Mouse (Mus musculus) CH12.LX (cell line): ENCODE results near the gene Usp51. TPM values are rescaled to one million over a fixed set of nuclear protein-coding genes. Genes with fewer than 3 reads are reported as not detected.
"Not testable (repeated sequence)": the region's sequence is repeated elsewhere in the genome, so short reads cannot be mapped to it uniquely, and the experiment has no call there.

Experiments
- DNase-seq: peaks from one replicate; pipeline ENCODE4 v3.0.0-alpha.2; 2013; ENCODE audit errors: extremely low read depth
- H3K27ac ChIP-seq: 2 replicates; pipeline ENCODE4 v1.5.1; 2012; ENCODE audit warnings: low read depth, mild to moderate bottlenecking, control low read depth, moderate library complexity; ENCODE audit not compliant: insufficient read depth
- H3K27me3 ChIP-seq: replicated peaks from 2 replicates; pipeline ENCODE3; 2012; ENCODE audit warnings: inconsistent platforms
- H3K36me3 ChIP-seq, 2 experiments: replicated peaks in 1 of 2; 2 replicates each; pipeline versions ENCODE3 to v1.6.1; 2012; ENCODE audit warnings: inconsistent platforms in 1 of 2, low read length in 1 of 2, mild to moderate bottlenecking in 1 of 2, mixed read lengths in 1 of 2, moderate library complexity in 1 of 2; ENCODE audit not compliant: control insufficient read depth in 1 of 2, insufficient read depth in 1 of 2
- H3K4me1 ChIP-seq, 2 experiments: 2 replicates each; pipeline ENCODE4 v1.6.1; 2012; ENCODE audit warnings: inconsistent platforms in 1 of 2, moderate library complexity in 1 of 2; ENCODE audit not compliant: insufficient read depth in 2 of 2, control insufficient read depth in 1 of 2
- H3K4me2 ChIP-seq: 2 replicates; pipeline ENCODE4 v1.6.1; 2012; ENCODE audit warnings: low read depth, mild to moderate bottlenecking, control low read depth; ENCODE audit not compliant: poor library complexity, insufficient read depth, severe bottlenecking
- H3K4me3 ChIP-seq, 3 experiments: fragments of 150-350 bp in 1 of 3; sonication (generic) in 1 of 3; replicated peaks in 1 of 3; 2 replicates each; pipeline versions ENCODE3 to v1.5.1; 2011 to 2012; ENCODE audit warnings: low read depth in 2 of 3, low read length in 2 of 3, mild to moderate bottlenecking in 2 of 3, moderate library complexity in 2 of 3, control low read depth in 1 of 3, improper control_type of control experiment in 1 of 3, inconsistent platforms in 1 of 3, mixed read lengths in 1 of 3; ENCODE audit not compliant: poor library complexity in 1 of 3
- H3K79me2 ChIP-seq: replicated peaks from 2 replicates; pipeline ENCODE4 v1.6.1; 2012; ENCODE audit warnings: mild to moderate bottlenecking, moderate library complexity; ENCODE audit not compliant: control insufficient read depth, poor library complexity, insufficient read depth, severe bottlenecking; ENCODE audit errors: extremely low read depth
- H3K9ac ChIP-seq: 2 replicates; pipeline ENCODE4 v1.6.1; 2012; ENCODE audit warnings: low read depth, mild to moderate bottlenecking, control low read depth, moderate library complexity; ENCODE audit not compliant: insufficient read depth
- H3K9me3 ChIP-seq: replicated peaks from 2 replicates; pipeline ENCODE3; 2012; ENCODE audit warnings: low read length, inconsistent platforms, mixed read lengths
- BHLHE40 ChIP-seq: IDR thresholded peaks from 2 replicates; pipeline ENCODE4 v1.6.1; 2011; ENCODE audit warnings: mild to moderate bottlenecking, low read depth, low read length, improper control_type of control experiment
- CTCF ChIP-seq, 2 experiments: IDR thresholded peaks in 1 of 2; conservative IDR thresholded peaks in 1 of 2; 2 replicates each; pipeline ENCODE4 v1.5.1; 2011 to 2012; ENCODE audit warnings: low read depth in 2 of 2, low read length in 2 of 2, improper control_type of control experiment in 1 of 2, inconsistent platforms in 1 of 2, mild to moderate bottlenecking in 1 of 2, moderate library complexity in 1 of 2
- EP300 ChIP-seq: IDR thresholded peaks from 2 replicates; pipeline ENCODE4 v1.6.1; 2011; ENCODE audit warnings: low read length, improper control_type of control experiment
- ETS1 ChIP-seq: conservative IDR thresholded peaks from 2 replicates; pipeline ENCODE4 v1.6.1; 2012; ENCODE audit warnings: low read depth, mild to moderate bottlenecking, inconsistent platforms, low read length, improper control_type of control experiment, moderate library complexity
- IRF4 ChIP-seq: IDR thresholded peaks from 2 replicates; pipeline ENCODE4 v1.6.1; 2014; ENCODE audit warnings: low read depth, mild to moderate bottlenecking, inconsistent platforms, low read length, improper control_type of control experiment
- JUN ChIP-seq: IDR thresholded peaks from 2 replicates; pipeline ENCODE4 v1.6.1; 2011; ENCODE audit warnings: low read depth, mild to moderate bottlenecking, low read length, improper control_type of control experiment, moderate library complexity; ENCODE audit not compliant: insufficient read depth
- JUND ChIP-seq: conservative IDR thresholded peaks from 2 replicates; pipeline ENCODE4 v1.6.1; 2011; ENCODE audit warnings: low read depth, low read length, improper control_type of control experiment
- KAT2A ChIP-seq: IDR thresholded peaks from 2 replicates; pipeline ENCODE4 v1.6.1; 2012; ENCODE audit warnings: low read length, improper control_type of control experiment, inconsistent platforms; ENCODE audit not compliant: insufficient replicate concordance
- MAX ChIP-seq: IDR thresholded peaks from 2 replicates; pipeline ENCODE4 v1.6.1; 2011; ENCODE audit warnings: low read length, improper control_type of control experiment
- NELFE ChIP-seq: IDR thresholded peaks from 2 replicates; pipeline ENCODE4 v1.6.1; 2011; ENCODE audit warnings: low read depth, low read length, improper control_type of control experiment
- RAD21 ChIP-seq: IDR thresholded peaks from 2 replicates; pipeline ENCODE4 v1.6.1; 2011; ENCODE audit warnings: low read depth, mild to moderate bottlenecking, low read length, improper control_type of control experiment, moderate library complexity
- SMC3 ChIP-seq: IDR thresholded peaks from 2 replicates; pipeline ENCODE4 v1.6.1; 2011; ENCODE audit warnings: low read depth, low read length, improper control_type of control experiment
- USF1 ChIP-seq: IDR thresholded peaks from 2 replicates; pipeline ENCODE4 v1.6.1; 2014; ENCODE audit warnings: low read depth, mild to moderate bottlenecking, inconsistent platforms, low read length, improper control_type of control experiment
- ZMIZ1 ChIP-seq: IDR thresholded peaks from 2 replicates; pipeline ENCODE4 v1.6.1; 2012; ENCODE audit warnings: low read depth, mild to moderate bottlenecking, inconsistent platforms, low read length, improper control_type of control experiment
- dilution Hi-C: fragments of 300-500 bp; cut with MboI; formaldehyde crosslinking; loops from 2 replicates; pipeline ENCODE4 v1.14.3; 2020; ENCODE audit warnings: low sequenced_read_pairs; ENCODE audit not compliant: extremely low pct_unique_long_range_greater_than_20kb, extremely low pct_ligation_motif_present
- in situ Hi-C: fragments of 300-500 bp; cut with MboI; formaldehyde crosslinking; loops from 3 replicates; pipeline ENCODE4 v1.14.3; 2019; ENCODE audit warnings: low sequenced_read_pairs, low pct_ligation_motif_present, low pct_unique_long_range_greater_than_20kb, mixed read lengths
- polyA plus RNA-seq: library from polyadenylated mRNA; unstranded; fragments of >175 nt; gene quantifications from 2 replicates; pipeline ENCODE4 v1.2.1, GENCODE M21; 2012; ENCODE audit warnings: low read depth; ENCODE audit not compliant: insufficient read length
- total RNA-seq, 2 experiments: library from RNA; depleted of rRNA; stranded (reverse); fragments of 300-350 nt in 1 of 2; fragments of >200 nt in 1 of 2; gene quantifications; 2 replicates each; pipeline ENCODE4 v1.2.3; 2012 to 2014

The Usp51 gene
- total and polyA plus RNA-seq, 3 experiments = 3.0 to 3.9 (median 3.2) TPM

DNA sequence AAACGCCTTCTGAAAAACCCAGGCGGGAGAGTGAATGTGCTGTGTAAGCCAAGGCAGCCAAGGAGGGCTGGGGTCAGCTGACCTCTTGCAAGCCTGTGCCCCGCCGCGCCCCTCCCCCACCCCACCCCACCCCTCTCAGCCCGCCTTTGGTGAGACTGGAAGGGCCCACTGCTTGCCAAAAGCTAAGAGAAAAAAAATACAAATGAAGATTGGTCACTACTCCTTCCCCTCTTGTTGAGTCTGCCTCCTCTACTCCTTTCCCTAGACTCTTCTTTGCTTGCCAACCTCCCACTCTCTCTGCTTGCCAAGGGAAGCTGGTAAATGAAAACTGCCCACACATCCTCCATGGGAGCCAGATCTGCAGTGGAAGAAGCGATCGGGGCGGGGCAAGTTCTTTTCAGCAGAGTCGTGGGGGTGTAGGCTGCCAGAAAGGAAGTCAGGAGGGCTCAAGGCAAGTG lies 32.0 kb upstream of the Usp51 start:
- Histone ChIP-seq H3K36me3 (no peaks in the 10 kb centered on the region), H3K4me2 (peak overlapping the region; percentile 44; the same call in 1 of the 2 replicates), H3K4me1 (peaks cover 6 to 14% of the 10 kb centered on the region in 2 experiments; a peak in 2 of 4 replicates), H3K9me3 (no peaks in the 10 kb centered on the region), H3K79me2 (no peaks in the 10 kb centered on the region), H3K4me3 (peak overlapping the region in 1 of 3 experiments; percentile 9), H3K27me3 (no peaks in the 10 kb centered on the region), H3K27ac (no peak overlapping the region), H3K9ac (no peak overlapping the region)
- TF ChIP-seq USF1 = no peak
- no peak for TF ChIP-seq JUN
- TF ChIP-seq KAT2A = no peak
- DNase-seq = peak; percentile 47
- in situ Hi-C loops (no loop called here), dilution Hi-C loops (no loop called here)

DNA sequence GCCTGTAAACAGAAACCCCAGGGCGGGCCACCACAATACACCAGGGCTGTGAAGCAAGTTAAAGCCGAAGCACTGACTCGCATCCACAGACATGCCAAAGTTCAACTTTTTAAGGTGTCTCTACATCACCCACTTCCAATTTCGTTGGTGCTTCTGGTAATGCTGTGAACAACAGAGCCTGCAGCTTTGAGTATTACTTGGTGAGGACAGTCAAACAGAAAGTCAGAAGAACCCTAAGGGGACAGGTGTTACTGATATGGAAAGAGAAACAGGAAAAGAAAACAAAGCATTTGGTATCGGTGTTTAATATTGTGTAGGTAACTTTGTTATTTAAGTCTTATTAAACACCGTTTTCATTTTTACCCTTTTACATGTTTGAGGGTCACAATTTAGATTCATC lies 29.7 kb upstream of the Usp51 start:
- H3K36me3 ChIP-seq = no peaks in the 10 kb centered on the region
- H3K4me1 ChIP-seq = peaks cover 6 to 14% of the 10 kb centered on the region in 2 experiments; a peak in 2 of 4 replicates
- H3K4me2 ChIP-seq = 0 out of 2 replicates have a peak overlapping the region, but pooled peaks have one; percentile 4
- peak; percentile 75 for TF ChIP-seq EP300
- TF ChIP-seq JUND = peak; percentile 53; the same call in 1 of the 2 replicates
- TF ChIP-seq ETS1 = peak; percentile 40; the same call in 1 of the 2 replicates
- 0 out of 2 replicates have a peak, but pooled peaks have one; percentile 21 for TF ChIP-seq BHLHE40
- TF ChIP-seq IRF4 = peak; percentile 80
- TF ChIP-seq SMC3 = no peak
- TF ChIP-seq MAX = no peak
- no peak overlapping the region for H3K9ac ChIP-seq
- in situ Hi-C loops (no loop called here), dilution Hi-C loops (no loop called here)
- DNase-seq = peak; percentile 23
- no peak overlapping the region for H3K27ac ChIP-seq
- no peaks in the 10 kb centered on the region for H3K9me3 ChIP-seq
- H3K79me2 ChIP-seq = no peaks in the 10 kb centered on the region
- H3K27me3 ChIP-seq = no peaks in the 10 kb centered on the region
- H3K4me3 ChIP-seq = no peak overlapping the region

GRCm38 (mm10) chrX:152985009-152985408 lies 21.3 kb upstream of the Usp51 start:
- in situ Hi-C loops (no loop called here), dilution Hi-C loops (no loop called here)
- H3K4me2 ChIP-seq = no peak overlapping the region

DNA sequence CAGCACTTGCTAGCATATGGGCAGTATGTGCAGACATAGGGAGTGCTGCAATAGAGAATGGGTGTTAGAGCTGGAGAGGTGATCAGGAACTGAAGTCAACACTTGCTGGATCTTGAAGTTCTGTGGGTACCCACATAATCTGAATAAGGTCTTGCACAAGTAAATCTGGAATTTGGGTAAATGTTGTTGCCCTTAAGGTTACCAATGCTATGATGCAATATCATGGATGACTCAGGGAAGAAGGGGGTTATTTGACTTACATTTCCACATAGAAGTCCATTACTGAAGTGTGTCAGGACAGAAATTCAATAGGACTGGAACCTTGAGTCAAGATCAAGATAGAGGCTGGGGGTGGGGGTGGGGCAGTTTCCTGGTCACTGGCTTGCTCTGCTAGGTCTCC lies 16.4 kb upstream of the Usp51 start:
- H3K27me3 ChIP-seq, H3K9me3 ChIP-seq, dilution Hi-C loops, DNase-seq, H3K36me3 ChIP-seq, H3K4me2 ChIP-seq, in situ Hi-C loops, H3K4me1 ChIP-seq, H3K79me2 ChIP-seq, H3K27ac ChIP-seq, H3K9ac ChIP-seq, H3K4me3 ChIP-seq: not testable (repeated sequence)

More at GRCm38 (mm10) chrX:152985009-152985408, 21.3 kb upstream of the Usp51 start:
- Histone ChIP-seq H3K4me1 (no peaks in the 10 kb centered on the region), H3K27me3 (no peaks in the 10 kb centered on the region), H3K9me3 (no peaks in the 10 kb centered on the region), H3K27ac (no peak overlapping the region), H3K79me2 (no peaks in the 10 kb centered on the region), H3K36me3 (no peaks in the 10 kb centered on the region), H3K9ac (no peak overlapping the region), H3K4me3 (no peak overlapping the region)
- TF ChIP-seq RAD21 = peak; percentile 37
- TF ChIP-seq SMC3 = 0 out of 2 replicates have a peak, but pooled peaks have one; percentile 8
- TF ChIP-seq CTCF (conservative IDR thresholded peaks at IDR 0.05 in 1 of 2, IDR thresholded peaks at IDR 0.05 in 1 of 2; ENCODE audit: low read depth in 2 of 2, low read length in 2 of 2) = peak in 1 of 2 experiments; percentile 38; a peak in 2 of 4 replicates
- TF ChIP-seq ZMIZ1 = no peak
- no peak for TF ChIP-seq NELFE
- DNase-seq = no peak

GRCm38 (mm10) chrX:152996105-152996504 lies 10.2 kb upstream of the Usp51 start:
- in situ Hi-C loops, H3K4me2 ChIP-seq, H3K4me3 ChIP-seq, H3K27me3 ChIP-seq, DNase-seq, H3K79me2 ChIP-seq, H3K9me3 ChIP-seq, H3K9ac ChIP-seq, H3K4me1 ChIP-seq, H3K27ac ChIP-seq, dilution Hi-C loops, H3K36me3 ChIP-seq: not testable (repeated sequence)
